Mouse (Mus musculus) heart, adult 2 months (tissue): ENCODE measurements around the gene Man1c1.

Experiments
- CTCF ChIP-seq: fragments of 200-600 bp; IDR thresholded peaks from 2 replicates; pipeline ENCODE4 v1.8.1; 2022; ENCODE audit warnings: antibody characterized with exemption, mild to moderate bottlenecking, moderate library complexity
- POLR2A ChIP-seq: fragments of 200-500 bp; IDR thresholded peaks from 2 replicates; pipeline ENCODE4 v1.6.1; 2011; ENCODE audit warnings: mild to moderate bottlenecking, low read depth, low read length, control low read depth; ENCODE audit not compliant: insufficient read depth

GRCm38 (mm10) chr4:134515614-134516013 lies 188.5 kb downstream of the Man1c1 start:
- TF ChIP-seq POLR2A (no peak), CTCF (no peak)
